Mouse (Mus musculus): ENCODE measurements around the gene Gm19668.

- TF ChIP-seq ZC3H11A (IDR thresholded peaks at IDR 0.05; ENCODE audit: borderline replicate concordance, low read depth, low read length) (no peak), ZNF384 (IDR thresholded peaks at IDR 0.05; ENCODE audit: low read depth, low read length) (no peak)
Measured at GRCm38 (mm10) chr10:77788621-77789020, 10.3 kb downstream of the Gm19668 start.

All from ES-E14 (cell line).